Mouse (Mus musculus): ENCODE measurements around the gene Rpl4.
"Not testable (repeated sequence)": the region's sequence is repeated elsewhere in the genome, so short reads cannot be mapped to it uniquely, and the experiment has no call there.

Rpl4 gene

DNA sequence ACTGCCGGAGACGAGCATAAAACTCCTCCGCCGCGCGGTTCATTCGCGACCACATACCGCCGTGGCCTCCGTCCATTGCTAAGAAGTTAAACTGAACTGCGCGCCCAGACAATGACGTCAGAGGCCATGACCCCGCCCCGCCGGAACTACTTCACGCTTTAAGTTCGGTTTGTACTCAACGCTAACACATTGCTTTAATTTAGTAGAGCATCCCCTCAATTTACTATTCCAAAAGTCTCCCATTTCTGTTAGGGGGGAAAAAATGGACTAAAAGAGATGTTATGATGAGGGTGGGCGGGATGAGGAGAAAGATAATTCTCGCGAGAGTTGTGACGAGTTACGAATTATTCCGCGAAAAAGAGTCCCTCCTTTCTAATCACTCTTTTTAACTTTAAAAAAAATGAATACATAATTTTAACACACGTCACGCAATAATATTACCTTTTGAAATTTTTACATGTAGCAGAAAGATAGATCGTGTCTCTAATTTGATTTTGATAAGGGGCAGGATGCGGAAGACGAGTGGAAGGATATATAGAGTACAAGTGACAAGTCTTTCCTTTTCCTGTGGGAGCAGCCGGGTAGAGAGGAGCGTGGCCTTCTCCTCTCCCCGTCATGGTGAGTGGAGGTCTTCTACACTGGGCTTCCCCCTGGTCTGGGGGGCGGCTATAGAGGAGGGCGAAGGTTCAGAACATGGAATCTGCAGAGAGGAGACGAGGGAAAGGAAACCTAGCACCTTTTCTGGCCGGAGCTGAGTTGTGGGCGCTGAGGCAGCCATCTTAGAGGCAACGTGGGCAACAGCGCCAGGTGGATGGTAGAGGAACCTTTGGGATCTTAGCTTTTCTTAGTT, at the start of gene Rpl4, which contains the start of gene Zwilch:
Gene Rpl4, plus strand, starts transcription at position 560 of the 850 bp plus-strand sequence.
Gene Zwilch, minus strand, starts transcription at position 289 of the 850 bp plus-strand sequence.
- DNase-seq (ENCODE audit: extremely low spot score), result peak; percentile 90

GRCm38 (mm10) chr9:64124846-64125245, 48.3 kb upstream of the Rpl4 start:
- not testable (repeated sequence) for DNase-seq (ENCODE audit: extremely low spot score)

GRCm38 (mm10) chr9:64125307-64125706, 47.9 kb upstream of the Rpl4 start:
- no peak for DNase-seq (ENCODE audit: extremely low spot score)

DNA sequence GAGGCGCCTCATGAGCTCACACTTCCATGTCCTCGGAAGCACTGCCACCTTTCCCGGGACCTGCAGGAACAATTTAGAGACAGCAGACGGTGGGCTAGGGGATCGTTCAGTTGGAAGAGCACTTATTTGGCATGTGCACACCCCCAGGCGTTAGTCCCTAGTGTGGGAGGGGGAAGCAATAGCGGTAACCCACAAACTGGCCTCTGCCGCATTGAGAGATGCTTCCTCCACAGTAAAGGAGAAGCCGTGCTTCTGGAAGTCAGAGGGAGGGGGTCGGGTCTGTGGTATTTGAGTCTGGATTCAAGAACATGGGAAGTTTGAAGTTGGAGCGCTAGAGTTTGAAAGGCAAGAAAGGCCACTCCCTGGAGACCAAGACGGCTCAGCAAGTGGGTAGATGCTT, 47.1 kb upstream of the Rpl4 start:
- no peak for DNase-seq (ENCODE audit: extremely low spot score)

DNA sequence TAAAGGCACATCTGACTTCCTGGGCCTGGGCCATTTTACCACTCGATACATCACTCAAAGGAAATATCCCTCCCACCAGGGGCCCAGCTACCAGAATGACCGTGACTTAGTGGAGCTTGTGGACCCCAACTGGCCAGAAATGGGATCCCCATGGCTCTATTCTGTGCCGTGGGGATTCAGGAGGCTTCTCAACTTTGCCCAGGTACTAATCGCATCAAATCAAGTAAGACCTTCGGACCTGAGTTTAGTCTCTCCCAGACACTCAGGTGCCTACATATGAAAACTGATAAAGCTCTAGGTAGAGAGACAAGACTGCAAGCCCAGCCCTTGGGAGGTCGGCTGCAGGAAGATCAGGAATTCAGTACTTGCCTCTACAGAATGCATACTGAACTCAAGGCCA, 41.6 kb upstream of the Rpl4 start:
- no peak for DNase-seq (ENCODE audit: extremely low spot score)

DNA sequence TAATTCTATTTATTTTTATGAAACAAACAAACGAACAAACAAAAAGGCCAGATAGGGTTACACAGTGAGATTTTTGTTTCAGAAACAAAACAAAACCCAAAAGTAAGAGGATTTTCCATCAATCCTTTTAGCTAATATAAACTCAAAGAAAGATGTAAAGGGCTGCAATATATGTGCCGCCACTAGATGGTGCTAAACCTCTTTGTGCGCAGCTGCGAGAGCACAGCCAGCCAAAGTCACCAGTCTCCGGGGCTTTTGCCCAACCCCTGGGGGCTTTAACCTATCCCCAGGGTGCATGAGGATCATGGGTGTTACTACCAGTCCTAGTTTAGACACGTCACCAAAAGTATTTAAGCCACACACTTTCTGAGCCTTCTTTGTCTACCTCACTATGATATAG, 34.3 kb upstream of the Rpl4 start:
- DNase-seq (ENCODE audit: extremely low spot score), result peak; percentile 19

DNA sequence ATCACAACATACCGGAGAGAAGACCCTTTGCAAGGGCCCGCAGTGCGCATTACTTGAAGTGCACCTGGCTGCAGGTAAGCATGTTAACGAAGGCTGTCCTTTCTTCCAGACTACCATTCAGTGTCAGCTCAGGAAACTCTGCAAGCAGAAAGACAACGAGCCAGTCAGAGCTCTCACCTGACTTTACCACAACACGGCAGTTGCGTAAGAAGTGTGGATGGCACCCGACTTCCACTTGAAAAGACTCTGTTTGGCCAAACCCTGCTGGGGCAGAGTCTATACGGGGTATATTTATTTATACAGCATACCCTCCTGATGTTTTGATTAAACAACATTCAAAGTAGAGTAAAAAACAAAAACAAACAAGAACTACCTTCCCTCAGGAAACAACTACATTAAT, 33.3 kb upstream of the Rpl4 start:
- no peak for DNase-seq (ENCODE audit: extremely low spot score)

DNA sequence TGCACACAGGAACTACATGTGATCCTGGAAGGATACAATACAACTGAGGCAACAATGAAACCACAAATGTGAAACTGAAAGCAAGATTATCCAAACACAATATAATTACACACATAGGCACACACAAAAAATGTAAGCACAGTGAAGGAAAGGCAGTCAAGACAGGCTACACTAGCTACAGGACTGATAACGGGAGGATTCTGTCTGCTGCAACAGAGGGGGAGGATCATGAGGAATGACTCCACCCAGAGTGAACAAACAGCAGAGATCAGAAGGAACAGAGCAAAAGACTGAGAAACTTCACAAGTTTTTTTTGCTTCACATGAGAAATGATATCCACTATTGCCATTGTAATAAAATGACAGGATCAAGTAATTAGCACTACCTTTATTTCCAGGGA, 16.5 kb upstream of the Rpl4 start:
- no peak for DNase-seq (ENCODE audit: extremely low spot score)

- no peak for DNase-seq (ENCODE audit: extremely low spot score)
Observed at GRCm38 (mm10) chr9:64160471-64160870, 12.7 kb upstream of the Rpl4 start.

- DNase-seq (ENCODE audit: extremely low spot score), result not testable (repeated sequence)
Observed at GRCm38 (mm10) chr9:64169967-64170366, 3.2 kb upstream of the Rpl4 start.

GRCm38 (mm10) chr9:64172145-64172815, 895 bp upstream of the Rpl4 start:
- DNase-seq (ENCODE audit: extremely low spot score), result no peak

DNA sequence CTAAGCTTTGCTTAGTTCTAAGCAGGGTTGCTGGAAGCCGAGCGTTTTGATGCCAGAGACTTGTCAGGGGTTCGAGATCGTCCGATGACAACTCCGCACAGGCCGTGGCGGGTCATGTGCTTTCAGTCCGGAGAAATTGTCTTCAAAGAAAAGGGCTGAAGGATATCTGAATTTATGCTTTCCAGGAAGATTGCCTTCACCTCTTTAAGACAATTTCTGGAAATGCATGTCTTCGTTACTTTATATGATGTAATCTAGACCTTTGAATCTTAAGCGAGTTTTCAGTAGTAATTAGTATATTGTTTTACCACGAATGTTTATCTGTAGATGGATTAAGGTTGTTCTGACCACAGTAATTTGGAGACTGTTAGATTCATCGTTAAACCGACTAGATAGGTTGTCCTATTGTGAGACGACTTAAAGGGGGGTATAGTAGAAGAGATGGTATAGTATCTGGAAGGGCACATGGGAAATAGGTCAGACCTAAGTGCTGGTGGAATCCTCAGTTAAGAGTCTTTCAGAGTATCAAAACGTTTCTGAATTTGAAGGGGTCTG, 568 bp downstream of the Rpl4 start:
- DNase-seq (ENCODE audit: extremely low spot score), result no peak

- no peak for DNase-seq (ENCODE audit: extremely low spot score)
Observed at GRCm38 (mm10) chr9:64174341-64174740, 1.2 kb downstream of the Rpl4 start.

DNA sequence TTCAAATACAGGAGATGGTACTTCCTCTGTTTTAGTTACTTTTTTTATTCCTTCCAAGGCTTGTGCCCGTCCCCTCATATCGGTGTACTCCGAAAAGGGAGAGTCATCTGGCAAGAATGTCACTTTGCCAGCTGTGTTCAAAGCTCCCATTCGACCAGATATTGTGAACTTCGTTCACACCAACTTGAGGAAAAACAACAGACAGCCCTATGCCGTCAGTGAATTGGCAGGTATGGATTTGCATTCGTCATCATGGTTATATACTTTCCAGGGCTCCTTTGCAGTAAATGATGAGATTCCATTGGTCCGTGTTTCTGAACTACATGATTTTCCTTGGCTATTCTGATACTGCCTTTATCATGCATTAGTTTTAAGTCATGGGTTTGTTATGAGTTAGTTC, 1.6 kb downstream of the Rpl4 start:
- no peak for DNase-seq (ENCODE audit: extremely low spot score)

- DNase-seq (ENCODE audit: extremely low spot score), result no peak
Observed at GRCm38 (mm10) chr9:64175378-64175777, 2.2 kb downstream of the Rpl4 start.

- DNase-seq (ENCODE audit: extremely low spot score), result no peak
Observed at GRCm38 (mm10) chr9:64178610-64178973, 5.4 kb downstream of the Rpl4 start.

DNA sequence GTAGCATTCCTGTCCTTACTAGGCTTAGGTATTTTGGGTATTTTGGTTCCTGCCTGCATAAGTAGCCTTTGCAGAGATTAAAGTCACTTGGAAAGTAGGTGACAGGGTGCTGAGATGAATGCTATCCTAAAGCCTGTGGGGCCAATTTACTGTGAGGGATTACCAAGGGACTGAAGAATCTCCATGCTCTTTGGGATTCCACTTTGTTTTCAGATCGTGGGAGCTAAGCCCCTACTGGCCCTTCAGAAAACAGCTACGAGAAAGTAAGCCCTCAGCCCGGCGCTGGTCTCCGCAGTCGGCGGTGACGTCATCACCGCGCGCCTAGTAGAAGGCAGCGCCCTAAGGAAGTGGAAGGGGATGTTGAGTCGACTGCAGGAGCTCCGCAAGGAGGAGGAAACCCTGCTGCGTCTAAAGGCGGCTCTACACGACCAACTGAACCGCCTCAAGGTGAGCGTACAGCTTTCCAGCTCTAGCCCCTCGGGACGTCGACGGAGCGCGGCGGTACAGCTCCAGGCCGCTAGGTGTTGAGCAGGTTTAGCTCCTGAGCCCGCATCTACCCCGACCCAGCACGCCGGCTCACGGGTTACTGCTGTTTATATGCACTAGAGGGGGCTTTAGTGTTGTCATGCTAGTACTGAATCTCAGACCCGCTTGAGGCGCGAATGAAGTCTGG, 5.9 kb downstream of the Rpl4 start, which contains the start of gene Snapc5:
Gene Snapc5, plus strand, starts transcription at position 301 of the 673 bp plus-strand sequence.
- DNase-seq (ENCODE audit: extremely low spot score), result peak; percentile 94

GRCm38 (mm10) chr9:64183295-64183694, 10.1 kb downstream of the Rpl4 start:
- DNase-seq (ENCODE audit: extremely low spot score), result not testable (repeated sequence)

GRCm38 (mm10) chr9:64184166-64184840, 11.1 kb downstream of the Rpl4 start:
- no peak for DNase-seq (ENCODE audit: extremely low spot score)

- DNase-seq (ENCODE audit: extremely low spot score), result no peak
Observed at GRCm38 (mm10) chr9:64193879-64194278, 20.7 kb downstream of the Rpl4 start.

DNA sequence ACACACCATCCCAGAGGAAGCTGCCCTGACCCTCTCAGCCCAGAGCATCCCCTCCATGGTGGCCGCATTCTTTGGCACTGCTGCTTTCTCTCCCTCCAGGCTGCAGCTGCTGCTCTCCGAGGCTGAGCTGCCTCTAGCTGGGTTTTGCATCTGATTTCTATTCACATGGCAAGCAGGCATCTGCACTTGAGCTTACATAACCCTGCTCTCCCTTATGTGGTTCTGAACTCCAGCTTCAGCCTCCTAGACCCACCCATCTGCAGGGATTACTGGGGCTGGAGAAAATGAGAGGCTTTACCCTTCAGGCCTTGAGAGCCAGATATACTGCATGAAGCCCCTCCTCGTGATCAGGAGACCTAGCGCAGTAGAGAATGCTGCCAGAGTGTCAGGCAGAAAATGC, 22.4 kb downstream of the Rpl4 start:
- no peak for DNase-seq (ENCODE audit: extremely low spot score)

- DNase-seq (ENCODE audit: extremely low spot score), result no peak
Observed at GRCm38 (mm10) chr9:64197524-64197923, 24.3 kb downstream of the Rpl4 start.
